Mouse (Mus musculus) hindbrain, embryonic 12.5 days (tissue): Measurements from ENCODE around the gene Ggt5. TPM values are rescaled to one million over a fixed set of nuclear protein-coding genes. Genes with fewer than 3 reads are reported as not detected.

Experiments
- ATAC-seq: fragments of 200-750 bp; cut with Nextera tagmentation; 2 replicates; pipeline ENCODE4 v1.8.0; 2017; ENCODE audit warnings: moderate TSS enrichment; ENCODE audit not compliant: low FRiP score
- H3K27ac ChIP-seq: fragments of 300-500 bp; sonication (generic); 2 replicates; pipeline ENCODE4 v1.5.1; 2016; ENCODE audit warnings: mild to moderate bottlenecking
- H3K27me3 ChIP-seq: fragments of 300-500 bp; sonication (generic); 2 replicates; pipeline ENCODE4 v1.6.1; 2016; ENCODE audit warnings: mild to moderate bottlenecking
- H3K36me3 ChIP-seq: fragments of 300-500 bp; sonication (generic); 2 replicates; pipeline ENCODE4 v1.6.1; 2016; ENCODE audit warnings: mild to moderate bottlenecking
- H3K4me1 ChIP-seq: fragments of 300-500 bp; sonication (generic); 2 replicates; pipeline ENCODE4 v1.6.1; 2016
- H3K4me2 ChIP-seq: fragments of 300-500 bp; sonication (generic); replicated peaks from 2 replicates; pipeline ENCODE4 v1.6.1; 2016; ENCODE audit warnings: mild to moderate bottlenecking
- H3K4me3 ChIP-seq: fragments of 300-500 bp; sonication (generic); 2 replicates; pipeline ENCODE4 v1.5.1; 2016; ENCODE audit warnings: mild to moderate bottlenecking
- H3K9ac ChIP-seq: fragments of 300-500 bp; sonication (generic); 2 replicates; pipeline ENCODE4 v1.6.1; 2016; ENCODE audit warnings: mild to moderate bottlenecking, moderate library complexity
- H3K9me3 ChIP-seq: fragments of 300-500 bp; sonication (generic); replicated peaks from 2 replicates; pipeline ENCODE4 v1.6.1; 2016; ENCODE audit warnings: mild to moderate bottlenecking
- WGBS: fragments of 180-500 bp; shearing (Covaris S2); methylation state at CpG from one replicate; pipeline ENCODE4 v1.1.7; 2016; 5-methylcytosine and 5-hydroxymethylcytosine counted together
- polyA plus RNA-seq: library from polyadenylated mRNA; unstranded; fragments of >200 nt; fragmentation: Nextera tagmentation; extraction: Ambion mirVana; gene quantifications from 2 replicates; pipeline ENCODE4 v1.2.1, GENCODE M21; 2016

Ggt5 gene
- polyA plus RNA-seq, 1 experiment from 2014 or later: 2.1 TPM

GRCm38 (mm10) chr10:75664673-75665270 is 75.6 kb downstream of the Ggt5 start:
- ATAC-seq: no peak
- no peak overlapping the region for H3K4me2 ChIP-seq

GRCm38 (mm10) chr10:75666451-75667030 is 77.4 kb downstream of the Ggt5 start:
- ATAC-seq: no peak
- H3K27ac ChIP-seq: peak overlapping the region; percentile 35; the same call in 1 of the 2 replicates
- peaks cover 22% of the 10 kb centered on the region for H3K4me1 ChIP-seq
- H3K9me3 ChIP-seq: no peaks in the 10 kb centered on the region
- peaks cover 25% of the 10 kb centered on the region for H3K27me3 ChIP-seq
- peak overlapping the region; percentile 100 for H3K4me2 ChIP-seq
- peaks cover 37% of the 10 kb centered on the region for H3K36me3 ChIP-seq
- 31% methylated on average over 4 of the region's 4 CpGs for WGBS
- H3K9ac ChIP-seq: peak overlapping the region; percentile 69; the same call in 1 of the 2 replicates
- H3K4me3 ChIP-seq: peak overlapping the region; percentile 58

More at GRCm38 (mm10) chr10:75664673-75665270, 75.6 kb downstream of the Ggt5 start:
- no peak overlapping the region for H3K4me3 ChIP-seq
- H3K4me1 ChIP-seq: peaks cover 22% of the 10 kb centered on the region
- peaks cover 25% of the 10 kb centered on the region for H3K27me3 ChIP-seq
- peaks cover 38% of the 10 kb centered on the region; the same call in 1 of the 2 replicates for H3K36me3 ChIP-seq
- no peak overlapping the region for H3K27ac ChIP-seq
- H3K9ac ChIP-seq: no peak overlapping the region; the same call in 1 of the 2 replicates
- H3K9me3 ChIP-seq: no peaks in the 10 kb centered on the region
- WGBS: 89% methylated on average over 6 of the region's 6 CpGs

Other genes starting within 250 kb of the Ggt5 start
- 0.16 TPM in 1 of 2 replicates, not detected in the other for gene Upb1, start 188.2 kb upstream of the Ggt5 start, polyA plus RNA-seq
- 146 and 169 TPM in 2 replicates for gene Snrpd3, start 71.8 kb upstream of the Ggt5 start, polyA plus RNA-seq
- 24.9 and 26.8 TPM in 2 replicates for gene Gucd1, start 71.4 kb upstream of the Ggt5 start, polyA plus RNA-seq
- gene Lrrc75b, start 29.0 kb upstream of the Ggt5 start, polyA plus RNA-seq: 14.6 and 15.4 TPM in 2 replicates
- gene Ggt1, start 27.7 kb upstream of the Ggt5 start, polyA plus RNA-seq: 1.1 and 2.0 TPM in 2 replicates
- 2.8 TPM in 2 replicates for gene Susd2, start 54.7 kb downstream of the Ggt5 start, polyA plus RNA-seq
- 44.1 and 48.7 TPM in 2 replicates for gene Cabin1, start 175.0 kb downstream of the Ggt5 start, polyA plus RNA-seq
- 86.4 and 90.4 TPM in 2 replicates for gene Ddt, start 184.1 kb downstream of the Ggt5 start, polyA plus RNA-seq
- not detected in 2 replicates for gene Gm20441, start 191.6 kb downstream of the Ggt5 start, polyA plus RNA-seq
- 5.0 and 5.1 TPM in 2 replicates for gene Gstt3, start 192.1 kb downstream of the Ggt5 start, polyA plus RNA-seq
- 6.7 and 8.7 TPM in 2 replicates for gene Gstt1, start 209.2 kb downstream of the Ggt5 start, polyA plus RNA-seq
- not detected in 2 replicates for gene Gstt4, start 233.2 kb downstream of the Ggt5 start, polyA plus RNA-seq
- 7.9 and 8.4 TPM in 2 replicates for gene Gstt2, start 248.1 kb downstream of the Ggt5 start, polyA plus RNA-seq